Mouse (Mus musculus) T-helper 2 cell (primary cell): ENCODE data around the gene Nfe2.
"Not testable (repeated sequence)": the region's sequence is repeated elsewhere in the genome, so short reads cannot be mapped to it uniquely, and the experiment has no call there.

Experiments used
- in situ Hi-C: fragments of 300-600 bp; cut with MboI, MseI; formaldehyde crosslinking; loops from one replicate; pipeline ENCODE4 v1.15.1; 2025; ENCODE audit warnings: high pct_unique_total_duplicates

Gene Nfe2

GRCm38 (mm10) chr15:103251595-103251994, 6.6 kb downstream of the Nfe2 start:
- in situ Hi-C loops = no loop called here

- in situ Hi-C loops = no loop called here
Measured at GRCm38 (mm10) chr15:103250195-103250740, 7.9 kb downstream of the Nfe2 start.

DNA sequence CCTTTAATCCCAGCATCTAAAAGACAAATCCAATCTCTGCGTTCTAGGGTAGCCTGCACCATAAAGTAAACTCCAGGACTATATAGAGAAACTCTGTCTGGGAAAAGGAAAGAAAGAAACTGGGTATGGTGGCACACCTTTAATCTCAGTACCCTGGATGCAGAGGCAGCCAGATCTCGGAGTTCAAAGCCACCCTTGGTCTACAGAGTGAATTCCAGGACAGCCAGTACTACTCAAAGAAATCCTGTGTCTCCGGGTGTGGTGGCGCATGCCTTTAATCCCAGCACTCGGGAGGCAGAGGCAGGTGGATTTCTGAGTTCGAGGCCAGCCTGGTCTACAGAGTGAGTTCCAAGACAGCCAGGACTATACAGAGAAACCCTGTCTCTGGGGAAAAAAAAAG, 8.7 kb downstream of the Nfe2 start:
- in situ Hi-C loops = not testable (repeated sequence)

DNA sequence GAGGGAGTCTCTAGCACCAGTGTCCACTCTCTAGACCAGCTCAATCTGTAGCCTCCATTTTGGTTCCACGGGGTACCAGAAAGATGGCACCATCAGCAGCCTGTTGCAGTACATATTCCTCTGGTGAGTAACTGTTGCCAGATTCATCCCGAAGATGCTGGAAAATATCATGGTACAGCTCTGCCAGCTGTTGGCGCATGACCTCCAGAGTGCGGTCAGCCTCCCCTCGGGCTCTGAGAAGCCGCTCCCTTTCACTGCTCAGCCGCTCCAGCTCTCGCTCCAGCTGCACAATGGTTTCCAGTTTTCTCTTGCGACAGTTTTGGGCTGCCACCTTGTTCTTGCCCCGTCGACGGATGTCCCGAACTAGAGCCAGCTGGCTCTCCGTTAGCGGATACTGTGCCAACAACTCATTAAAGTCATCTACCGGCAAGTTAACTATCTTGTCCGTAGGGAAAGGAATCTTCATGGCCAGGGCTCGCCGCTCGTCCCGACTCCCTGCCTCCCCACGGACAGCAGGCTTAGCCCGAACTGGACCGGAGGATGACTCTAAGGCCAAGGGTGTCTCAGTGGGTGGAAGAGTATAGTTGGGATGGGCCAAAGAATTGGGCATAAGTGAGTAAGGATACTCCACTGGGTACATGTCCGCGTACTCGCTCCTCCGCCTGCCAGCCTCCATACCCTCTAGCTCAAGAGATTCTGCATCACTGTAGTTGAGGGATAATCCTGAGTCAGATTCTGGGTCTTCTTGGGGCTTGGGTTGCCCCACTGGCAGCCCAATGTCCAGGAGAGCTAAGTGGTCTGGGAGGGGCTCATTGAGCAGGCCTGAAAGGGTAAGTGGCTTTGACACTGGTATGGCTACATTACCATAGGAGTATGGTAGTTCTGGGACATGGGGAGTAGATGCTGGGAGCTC, 9.5 kb downstream of the Nfe2 start:
- in situ Hi-C loops = no loop called here

- in situ Hi-C loops = no loop called here
Measured at GRCm38 (mm10) chr15:103247782-103248400, 10.3 kb downstream of the Nfe2 start.

DNA sequence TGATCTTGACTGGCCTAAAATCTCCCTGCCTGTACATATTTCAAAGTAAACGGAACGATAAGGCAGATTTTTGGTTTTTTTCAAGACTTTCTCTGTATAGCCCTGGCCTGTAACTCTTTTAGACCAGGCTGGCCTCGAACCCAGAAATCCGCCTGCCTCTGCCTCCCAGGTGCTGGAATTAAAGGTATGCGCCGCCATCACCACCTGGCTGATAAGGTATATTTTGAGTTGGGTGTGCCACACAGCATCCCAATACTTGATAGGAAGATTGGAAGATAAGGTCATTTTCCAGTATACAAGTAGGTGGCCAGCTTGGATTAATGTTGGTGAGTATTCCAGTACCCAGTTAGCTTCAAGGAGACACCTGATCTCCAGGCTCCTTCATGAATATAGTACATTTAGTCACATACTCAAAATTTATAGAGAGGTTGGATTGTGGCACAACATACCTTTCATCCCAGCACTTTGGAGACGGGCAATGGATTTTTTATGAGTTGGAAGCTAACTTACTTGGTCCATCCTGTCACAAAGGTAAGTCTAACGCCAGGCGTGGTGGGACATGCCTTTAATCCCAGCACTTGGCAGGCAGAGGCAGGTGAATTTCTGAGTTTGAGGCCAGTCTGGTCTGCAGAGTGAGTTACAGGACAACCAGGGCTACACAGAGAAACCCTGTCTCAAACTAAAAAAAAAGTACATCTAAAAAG, 11.0 kb downstream of the Nfe2 start:
- in situ Hi-C loops = no loop called here

DNA sequence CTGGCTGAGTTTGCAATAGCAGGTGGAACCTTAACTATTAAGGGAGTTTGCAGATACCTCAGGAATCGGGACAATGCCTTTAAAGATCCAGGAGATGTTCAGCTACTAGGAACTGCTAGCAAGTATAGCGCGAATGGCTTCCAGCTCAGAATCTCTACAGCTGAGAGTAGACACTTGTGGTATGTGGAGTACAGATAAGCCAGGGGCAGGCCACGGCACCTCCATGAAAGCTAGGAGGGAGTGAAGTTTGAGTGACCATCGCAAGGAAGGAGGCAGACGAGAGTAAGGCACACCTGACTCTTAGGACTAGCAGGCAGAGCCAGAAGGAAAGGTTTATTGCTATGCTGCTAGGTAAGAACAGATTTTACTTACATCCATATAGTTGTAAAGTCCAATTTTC, 12.6 kb downstream of the Nfe2 start:
- in situ Hi-C loops = no loop called here

GRCm38 (mm10) chr15:103242885-103243284, 15.3 kb downstream of the Nfe2 start:
- in situ Hi-C loops = no loop called here

DNA sequence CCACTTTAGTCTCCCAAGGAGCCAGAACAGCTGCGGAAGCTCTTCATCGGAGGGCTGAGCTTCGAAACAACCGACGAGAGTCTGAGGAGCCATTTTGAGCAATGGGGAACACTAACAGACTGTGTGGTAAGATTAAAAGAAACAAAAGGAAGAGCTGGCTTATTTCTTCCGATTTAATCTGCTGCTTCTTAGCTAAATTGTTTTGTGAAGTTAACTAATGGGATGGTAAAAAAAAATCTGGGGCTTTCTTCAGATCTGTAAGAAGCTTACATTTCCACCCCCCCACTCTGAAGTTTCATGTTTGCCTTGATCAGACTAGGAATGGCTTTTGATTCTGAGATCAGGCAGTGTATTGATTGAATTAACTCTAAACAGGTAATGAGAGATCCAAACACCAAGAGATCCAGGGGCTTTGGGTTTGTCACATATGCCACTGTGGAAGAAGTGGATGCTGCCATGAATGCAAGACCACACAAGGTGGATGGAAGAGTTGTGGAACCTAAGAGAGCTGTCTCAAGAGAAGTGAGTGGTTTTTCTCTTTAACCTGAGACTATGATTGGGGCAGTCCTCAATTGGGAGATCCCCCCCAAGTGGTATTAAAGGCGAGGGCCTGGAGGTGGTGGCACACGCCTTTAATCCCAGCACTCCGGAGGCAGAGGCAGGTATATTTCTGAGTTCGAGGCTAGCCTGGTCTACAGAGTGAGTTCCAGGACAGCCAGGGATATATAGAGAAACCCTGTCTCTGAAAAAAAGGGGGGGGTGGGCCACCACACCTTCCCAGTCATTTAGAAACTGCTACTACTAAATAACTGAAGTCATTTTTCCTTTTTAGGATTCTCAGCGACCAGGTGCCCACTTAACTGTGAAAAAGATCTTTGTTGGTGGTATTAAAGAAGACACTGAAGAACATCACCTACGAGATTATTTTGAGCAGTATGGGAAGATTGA, 16.9 kb downstream of the Nfe2 start:
- in situ Hi-C loops = not testable (repeated sequence)

- in situ Hi-C loops = no loop called here
Measured at GRCm38 (mm10) chr15:103240160-103241028, 17.8 kb downstream of the Nfe2 start, which contains the start of gene Hnrnpa1. Gene Hnrnpa1, plus strand, starts transcription at chr15:103240432.

DNA sequence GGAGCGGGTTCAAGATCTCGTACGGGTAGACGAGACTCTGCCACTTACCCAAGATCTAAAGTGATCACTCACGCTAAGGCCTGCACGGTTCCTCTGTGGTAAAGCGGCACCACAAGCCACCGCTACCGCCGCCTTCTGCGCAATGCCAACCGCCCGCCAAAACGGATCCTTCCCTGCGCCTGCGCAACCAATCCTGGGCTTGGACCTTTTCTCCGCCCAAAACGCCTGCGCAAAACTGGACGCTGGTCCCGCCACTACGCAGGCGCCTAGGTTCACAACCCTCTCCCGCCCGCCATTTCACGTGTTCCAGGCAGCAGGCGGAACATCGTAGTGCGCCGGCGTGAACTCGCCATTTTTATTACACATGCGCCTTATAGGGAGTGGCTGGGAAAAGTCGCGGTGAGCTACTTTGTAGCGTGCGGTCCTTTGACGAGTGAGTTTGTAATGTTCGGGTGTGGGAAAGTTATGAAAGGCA, 18.5 kb downstream of the Nfe2 start, which contains the start of gene Cbx5:
TSS of gene Cbx5 (minus strand) at position 132 of the 475 bp plus-strand sequence.
- in situ Hi-C loops = no loop called here

GRCm38 (mm10) chr15:103239130-103239684, 19.0 kb downstream of the Nfe2 start:
- in situ Hi-C loops = no loop called here

GRCm38 (mm10) chr15:103237295-103237694, 20.9 kb downstream of the Nfe2 start:
- in situ Hi-C loops = no loop called here

DNA sequence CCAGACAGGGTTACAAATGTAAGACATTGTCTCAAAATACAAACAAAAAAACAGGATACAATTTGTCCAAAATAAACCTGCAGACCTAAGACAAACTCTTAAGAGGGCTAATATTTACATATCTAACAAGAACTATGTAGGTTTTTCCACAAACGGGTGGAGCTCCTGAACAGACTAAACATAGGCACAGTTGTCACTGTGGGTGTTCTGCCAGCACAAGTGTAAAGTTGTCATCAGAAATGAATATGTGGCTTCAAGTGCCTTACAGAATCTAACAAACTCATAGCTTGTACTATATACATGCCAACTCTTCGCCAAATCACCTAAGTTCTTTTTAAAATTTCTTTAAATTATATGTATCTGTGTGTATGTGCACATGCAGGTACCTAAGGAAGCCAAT, 25.1 kb downstream of the Nfe2 start:
- in situ Hi-C loops = no loop called here

GRCm38 (mm10) chr15:103228904-103229303, 29.3 kb downstream of the Nfe2 start:
- in situ Hi-C loops = no loop called here

DNA sequence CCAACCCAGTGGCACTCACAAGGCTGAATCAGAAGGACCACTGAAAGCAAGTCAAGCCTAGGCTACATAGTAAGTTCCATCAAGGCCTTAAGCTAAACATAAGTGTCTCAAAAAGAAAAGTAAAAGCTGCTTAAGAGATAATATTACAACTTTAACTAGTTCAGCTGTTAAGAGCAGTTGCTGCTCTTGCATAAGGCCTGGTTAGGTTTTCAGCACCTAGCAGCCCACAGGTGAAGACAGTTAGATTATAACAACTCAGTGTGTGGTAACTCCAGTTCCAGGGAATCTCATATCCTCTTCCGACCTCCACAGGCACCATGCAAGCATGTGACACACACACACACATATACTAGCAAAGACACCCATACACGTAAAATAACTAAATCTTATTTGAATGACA, 30.6 kb downstream of the Nfe2 start:
- in situ Hi-C loops = no loop called here

- in situ Hi-C loops = no loop called here
Measured at GRCm38 (mm10) chr15:103227022-103227421, 31.2 kb downstream of the Nfe2 start.

- in situ Hi-C loops = loop anchor here (25.0 kb wide), 1 partner anchor 1137 kb away; no protein-coding TSS in a partner anchor
Measured at GRCm38 (mm10) chr15:103224161-103224560, 34.0 kb downstream of the Nfe2 start.

DNA sequence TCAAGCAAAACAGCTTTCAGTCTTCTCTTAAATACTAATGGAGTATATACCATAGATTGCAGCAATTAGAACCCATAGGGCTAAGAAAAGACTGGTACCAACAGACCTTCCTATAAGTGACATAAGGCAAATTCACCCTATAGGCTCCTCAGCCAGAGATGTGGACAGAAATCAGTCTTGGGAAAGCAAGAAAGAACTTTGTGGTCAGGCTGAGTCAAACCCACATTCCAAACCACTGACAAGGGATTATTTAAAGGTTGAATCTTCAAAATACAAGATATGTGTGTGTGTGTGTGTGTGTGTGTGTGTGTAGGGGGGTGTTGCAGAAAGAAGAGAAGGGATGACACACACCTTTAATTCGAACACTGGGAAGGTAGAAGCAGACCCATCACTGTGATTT, 36.8 kb downstream of the Nfe2 start:
- in situ Hi-C loops = loop anchor here (25.0 kb wide), 1 partner anchor 1134 kb away; no protein-coding TSS in a partner anchor
